Mouse (Mus musculus): ENCODE measurements around the gene Olfr976. TPM values are rescaled to one million over a fixed set of nuclear protein-coding genes. Genes with fewer than 3 reads are reported as not detected.
A peak's percentile ranks its signal among the peaks of the same experiment; 100 is the strongest.

The Olfr976 gene
- total and polyA plus RNA-seq, 3 experiments: not detected

DNA sequence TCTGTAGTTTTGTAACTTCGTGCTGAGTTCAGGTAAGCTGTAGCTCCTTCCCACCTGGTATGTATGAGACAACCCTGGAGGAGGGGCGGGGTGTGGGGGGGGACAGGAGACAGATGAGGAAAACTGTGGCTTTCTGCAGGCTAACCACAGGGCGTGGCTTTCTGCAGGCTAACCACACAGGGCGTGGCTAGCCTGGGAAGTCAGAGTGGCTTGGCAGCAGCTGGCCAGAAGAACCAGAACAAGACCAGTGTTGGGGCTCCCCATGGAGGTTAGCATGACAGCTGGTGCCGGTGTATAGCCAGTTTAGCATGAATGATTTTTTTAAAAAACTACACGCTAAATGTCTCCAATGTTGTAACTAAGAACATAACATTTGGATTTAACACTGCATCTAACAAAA, 55.8 kb downstream of the Olfr976 start:
- no peak overlapping the region for H3K9ac ChIP-seq (ENCODE audit: control insufficient read depth, low read depth, low read length, poor library complexity, severe bottlenecking)
- H3K4me3 ChIP-seq (ENCODE audit: control insufficient read depth in 1 of 2, insufficient read depth in 1 of 2, low read depth in 2 of 2, low read length in 2 of 2): no peak overlapping the region
- no peaks in the 10 kb centered on the region for H3K36me3 ChIP-seq (ENCODE audit: control insufficient read depth in 1 of 2, insufficient read depth in 2 of 2, low read length in 2 of 2)
- H3K27me3 ChIP-seq (ENCODE audit: control insufficient read depth in 1 of 2, insufficient read depth in 2 of 2, low read length in 2 of 2): no peaks in the 10 kb centered on the region
- TF ChIP-seq MYC (IDR thresholded peaks at IDR 0.05; ENCODE audit: low read depth, low read length): no peak
- TF ChIP-seq MAZ (IDR thresholded peaks at IDR 0.05; ENCODE audit: low read depth, low read length): no peak
- TF ChIP-seq POLR2AphosphoS5 (IDR thresholded peaks at IDR 0.05; ENCODE audit: borderline replicate concordance, low read depth, low read length): no peak
- TF ChIP-seq BHLHE40 (IDR thresholded peaks at IDR 0.05; ENCODE audit: borderline replicate concordance, low read depth, low read length): no peak
- no peak for TF ChIP-seq ELF1 (IDR thresholded peaks at IDR 0.05; ENCODE audit: low read depth, low read length)
- TF ChIP-seq GABPA (IDR thresholded peaks at IDR 0.05; ENCODE audit: low read depth, low read length): no peak
- no peak for TF ChIP-seq MAX (IDR thresholded peaks at IDR 0.05; ENCODE audit: low read length)
- no peak for TF ChIP-seq TAL1 (IDR thresholded peaks at IDR 0.05; ENCODE audit: low read length)
- no peak for TF ChIP-seq CHD1 (IDR thresholded peaks at IDR 0.05; ENCODE audit: low read depth, low read length)
- no peak for TF ChIP-seq SIN3A (IDR thresholded peaks at IDR 0.05; ENCODE audit: low read length)
- no peak for TF ChIP-seq JUND (IDR thresholded peaks at IDR 0.05; ENCODE audit: low read depth, low read length)
- TF ChIP-seq E2F4 (IDR thresholded peaks at IDR 0.05; ENCODE audit: borderline replicate concordance, low read depth, low read length): no peak
- no peak for TF ChIP-seq UBTF (IDR thresholded peaks at IDR 0.05; ENCODE audit: borderline replicate concordance, insufficient read depth, low read depth, low read length)
- no peak for TF ChIP-seq MXI1 (IDR thresholded peaks at IDR 0.05; ENCODE audit: low read depth, low read length)
- TF ChIP-seq KAT2A (conservative IDR thresholded peaks at IDR 0.05; ENCODE audit: low read depth, low read length): no peak
- no peak for TF ChIP-seq NRF1 (IDR thresholded peaks at IDR 0.05; ENCODE audit: insufficient read depth, low read depth, low read length, poor library complexity, severe bottlenecking)
- TF ChIP-seq TBP (IDR thresholded peaks at IDR 0.05; ENCODE audit: low read depth, low read length): no peak
- DNase-seq (ENCODE audit: low read depth, low spot score): peak; percentile 6
- no peak overlapping the region for H3K27ac ChIP-seq (ENCODE audit: control insufficient read depth, low read depth, low read length)
- no peaks in the 10 kb centered on the region for H3K9me3 ChIP-seq (replicated peaks; ENCODE audit: insufficient read depth, low read length)
- H3K4me1 ChIP-seq (ENCODE audit: control insufficient read depth in 1 of 2, insufficient read depth in 2 of 2, low read length in 2 of 2): no peaks in the 10 kb centered on the region
- no peaks in the 10 kb centered on the region for H3K79me2 ChIP-seq (ENCODE audit: control insufficient read depth, insufficient read depth, low read length, poor library complexity)

Other genes starting within 250 kb of the Olfr976 start
- gene Olfr965, start 249.8 kb downstream of the Olfr976 start, total RNA-seq (2012; rRNA removed): not detected in 2 replicates
- gene Olfr965, start 249.8 kb downstream of the Olfr976 start, polyA plus RNA-seq (2012; ENCODE audit: insufficient read depth in 1 of 2, insufficient read length in 2 of 2, low read depth in 1 of 2, low replicate concordance in 2 of 2, missing spikeins in 1 of 2): not detected
- gene Olfr150, start 230.2 kb downstream of the Olfr976 start, total RNA-seq (2012; rRNA removed): not detected in 2 replicates
- not detected for gene Olfr150, start 230.2 kb downstream of the Olfr976 start, polyA plus RNA-seq (2012; ENCODE audit: insufficient read depth in 1 of 2, insufficient read length in 2 of 2, low read depth in 1 of 2, low replicate concordance in 2 of 2, missing spikeins in 1 of 2)
- not detected in 2 replicates for gene Olfr967, start 214.9 kb downstream of the Olfr976 start, total RNA-seq (2012; rRNA removed)
- not detected for gene Olfr967, start 214.9 kb downstream of the Olfr976 start, polyA plus RNA-seq (2012; ENCODE audit: insufficient read depth in 1 of 2, insufficient read length in 2 of 2, low read depth in 1 of 2, low replicate concordance in 2 of 2, missing spikeins in 1 of 2)
- gene Olfr968, start 177.9 kb downstream of the Olfr976 start, total RNA-seq (2012; rRNA removed): not detected in 2 replicates
- gene Olfr968, start 177.9 kb downstream of the Olfr976 start, polyA plus RNA-seq (2012; ENCODE audit: insufficient read depth in 1 of 2, insufficient read length in 2 of 2, low read depth in 1 of 2, low replicate concordance in 2 of 2, missing spikeins in 1 of 2): not detected
- not detected in 2 replicates for gene Olfr969, start 170.2 kb downstream of the Olfr976 start, total RNA-seq (2012; rRNA removed)
- not detected for gene Olfr969, start 170.2 kb downstream of the Olfr976 start, polyA plus RNA-seq (2012; ENCODE audit: insufficient read depth in 1 of 2, insufficient read length in 2 of 2, low read depth in 1 of 2, low replicate concordance in 2 of 2, missing spikeins in 1 of 2)
- not detected in 2 replicates for gene Olfr970, start 152.3 kb downstream of the Olfr976 start, total RNA-seq (2012; rRNA removed)
- gene Olfr970, start 152.3 kb downstream of the Olfr976 start, polyA plus RNA-seq (2012; ENCODE audit: insufficient read depth in 1 of 2, insufficient read length in 2 of 2, low read depth in 1 of 2, low replicate concordance in 2 of 2, missing spikeins in 1 of 2): not detected
- not detected in 2 replicates for gene Olfr971, start 124.3 kb downstream of the Olfr976 start, total RNA-seq (2012; rRNA removed)
- not detected for gene Olfr971, start 124.3 kb downstream of the Olfr976 start, polyA plus RNA-seq (2012; ENCODE audit: insufficient read depth in 1 of 2, insufficient read length in 2 of 2, low read depth in 1 of 2, low replicate concordance in 2 of 2, missing spikeins in 1 of 2)
- gene Olfr972, start 94.7 kb downstream of the Olfr976 start, total RNA-seq (2012; rRNA removed): not detected in 2 replicates
- gene Olfr972, start 94.7 kb downstream of the Olfr976 start, polyA plus RNA-seq (2012; ENCODE audit: insufficient read depth in 1 of 2, insufficient read length in 2 of 2, low read depth in 1 of 2, low replicate concordance in 2 of 2, missing spikeins in 1 of 2): not detected
- gene Olfr229, start 53.8 kb downstream of the Olfr976 start, total RNA-seq (2012; rRNA removed): not detected in 2 replicates
- gene Olfr229, start 53.8 kb downstream of the Olfr976 start, polyA plus RNA-seq (2012; ENCODE audit: insufficient read depth in 1 of 2, insufficient read length in 2 of 2, low read depth in 1 of 2, low replicate concordance in 2 of 2, missing spikeins in 1 of 2): not detected
- gene Olfr974, start 23.6 kb downstream of the Olfr976 start, total RNA-seq (2012; rRNA removed): not detected in 2 replicates
- not detected for gene Olfr974, start 23.6 kb downstream of the Olfr976 start, polyA plus RNA-seq (2012; ENCODE audit: insufficient read depth in 1 of 2, insufficient read length in 2 of 2, low read depth in 1 of 2, low replicate concordance in 2 of 2, missing spikeins in 1 of 2)
- not detected in 2 replicates for gene Olfr975, start 9.1 kb downstream of the Olfr976 start, total RNA-seq (2012; rRNA removed)
- gene Olfr975, start 9.1 kb downstream of the Olfr976 start, polyA plus RNA-seq (2012; ENCODE audit: insufficient read depth in 1 of 2, insufficient read length in 2 of 2, low read depth in 1 of 2, low replicate concordance in 2 of 2, missing spikeins in 1 of 2): not detected
- not detected in 2 replicates for gene Olfr978, start 31.0 kb upstream of the Olfr976 start, total RNA-seq (2012; rRNA removed)
- not detected for gene Olfr978, start 31.0 kb upstream of the Olfr976 start, polyA plus RNA-seq (2012; ENCODE audit: insufficient read depth in 1 of 2, insufficient read length in 2 of 2, low read depth in 1 of 2, low replicate concordance in 2 of 2, missing spikeins in 1 of 2)
- gene Olfr979, start 42.3 kb upstream of the Olfr976 start, total RNA-seq (2012; rRNA removed): not detected in 2 replicates
- not detected for gene Olfr979, start 42.3 kb upstream of the Olfr976 start, polyA plus RNA-seq (2012; ENCODE audit: insufficient read depth in 1 of 2, insufficient read length in 2 of 2, low read depth in 1 of 2, low replicate concordance in 2 of 2, missing spikeins in 1 of 2)
- not detected in 2 replicates for gene Olfr980, start 48.4 kb upstream of the Olfr976 start, total RNA-seq (2012; rRNA removed)
- gene Olfr980, start 48.4 kb upstream of the Olfr976 start, polyA plus RNA-seq (2012; ENCODE audit: insufficient read depth in 1 of 2, insufficient read length in 2 of 2, low read depth in 1 of 2, low replicate concordance in 2 of 2, missing spikeins in 1 of 2): not detected
- not detected in 2 replicates for gene Olfr981, start 60.3 kb upstream of the Olfr976 start, total RNA-seq (2012; rRNA removed)
- not detected for gene Olfr981, start 60.3 kb upstream of the Olfr976 start, polyA plus RNA-seq (2012; ENCODE audit: insufficient read depth in 1 of 2, insufficient read length in 2 of 2, low read depth in 1 of 2, low replicate concordance in 2 of 2, missing spikeins in 1 of 2)
- gene Olfr982, start 112.7 kb upstream of the Olfr976 start, total RNA-seq (2012; rRNA removed): not detected in 2 replicates
- gene Olfr982, start 112.7 kb upstream of the Olfr976 start, polyA plus RNA-seq (2012; ENCODE audit: insufficient read depth in 1 of 2, insufficient read length in 2 of 2, low read depth in 1 of 2, low replicate concordance in 2 of 2, missing spikeins in 1 of 2): under 1 TPM in 1 of 2 experiments, not detected in 1; 0.04 TPM
- not detected in 2 replicates for gene Olfr983, start 132.5 kb upstream of the Olfr976 start, total RNA-seq (2012; rRNA removed)
- gene Olfr983, start 132.5 kb upstream of the Olfr976 start, polyA plus RNA-seq (2012; ENCODE audit: insufficient read depth in 1 of 2, insufficient read length in 2 of 2, low read depth in 1 of 2, low replicate concordance in 2 of 2, missing spikeins in 1 of 2): not detected
- gene Olfr984, start 153.1 kb upstream of the Olfr976 start, total RNA-seq (2012; rRNA removed): not detected in 2 replicates
- gene Olfr984, start 153.1 kb upstream of the Olfr976 start, polyA plus RNA-seq (2012; ENCODE audit: insufficient read depth in 1 of 2, insufficient read length in 2 of 2, low read depth in 1 of 2, low replicate concordance in 2 of 2, missing spikeins in 1 of 2): not detected
- not detected in 2 replicates for gene Olfr985, start 169.1 kb upstream of the Olfr976 start, total RNA-seq (2012; rRNA removed)
- gene Olfr985, start 169.1 kb upstream of the Olfr976 start, polyA plus RNA-seq (2012; ENCODE audit: insufficient read depth in 1 of 2, insufficient read length in 2 of 2, low read depth in 1 of 2, low replicate concordance in 2 of 2, missing spikeins in 1 of 2): not detected
- not detected in 2 replicates for gene Tmem225, start 187.0 kb upstream of the Olfr976 start, total RNA-seq (2012; rRNA removed)
- not detected for gene Tmem225, start 187.0 kb upstream of the Olfr976 start, polyA plus RNA-seq (2012; ENCODE audit: insufficient read depth in 1 of 2, insufficient read length in 2 of 2, low read depth in 1 of 2, low replicate concordance in 2 of 2, missing spikeins in 1 of 2)
- gene Olfr986, start 219.8 kb upstream of the Olfr976 start, total RNA-seq (2012; rRNA removed): not detected in 2 replicates
- not detected for gene Olfr986, start 219.8 kb upstream of the Olfr976 start, polyA plus RNA-seq (2012; ENCODE audit: insufficient read depth in 1 of 2, insufficient read length in 2 of 2, low read depth in 1 of 2, low replicate concordance in 2 of 2, missing spikeins in 1 of 2)
- gene Zfp202, start 231.2 kb upstream of the Olfr976 start, total RNA-seq (2012; rRNA removed): 1.9 and 2.7 TPM in 2 replicates
- gene Zfp202, start 231.2 kb upstream of the Olfr976 start, polyA plus RNA-seq (2012; ENCODE audit: insufficient read depth in 1 of 2, insufficient read length in 2 of 2, low read depth in 1 of 2, low replicate concordance in 2 of 2, missing spikeins in 1 of 2): 1 to 10 TPM in 1 of 2 experiments, not detected in 1; 2.8 TPM

Data from MEL (cell line).